Mouse (Mus musculus) hematopoietic multipotent progenitor cell, adult 10-12 weeks (in vitro differentiated cells): ENCODE data around the gene Olfr1462. TPM values are rescaled to one million over a fixed set of nuclear protein-coding genes. Genes with fewer than 3 reads are reported as not detected.

Source experiments
- polyA plus RNA-seq: library from polyadenylated mRNA; stranded (reverse); fragments of >175 nt; gene quantifications from 2 replicates; pipeline ENCODE4 v1.2.3, GENCODE M21; 2012; ENCODE audit warnings: low replicate concordance

The Olfr1462 gene
- not detected in 2 replicates for polyA plus RNA-seq

GRCm38 (mm10) chr19:13185434-13185833 is at the start of gene Olfr1462:
TSS of gene Olfr1462 (plus strand) at chr19:13185734.

GRCm38 (mm10) chr19:13149449-13149848 is 36.1 kb upstream of the Olfr1462 start, which contains the start of gene Olfr1459:
TSS of gene Olfr1459 (minus strand) at chr19:13149549.

GRCm38 (mm10) chr19:13162700-13163099 is 22.8 kb upstream of the Olfr1462 start, which contains the start of gene Olfr1461:
TSS of gene Olfr1461 (plus strand) at chr19:13163000.

GRCm38 (mm10) chr19:13231028-13231427 is 45.5 kb downstream of the Olfr1462 start, which contains the start of gene Olfr1463:
TSS of gene Olfr1463 (plus strand) at chr19:13231328.

Other genes with a start within 250 kb of the Olfr1462 start
- gene Olfr1450, start 235.5 kb upstream of the Olfr1462 start, polyA plus RNA-seq: not detected in 2 replicates
- gene Olfr1451, start 190.7 kb upstream of the Olfr1462 start, polyA plus RNA-seq: not detected in 2 replicates
- not detected in 2 replicates for gene Olfr1453, start 157.4 kb upstream of the Olfr1462 start, polyA plus RNA-seq
- not detected in 2 replicates for gene Olfr1454, start 125.1 kb upstream of the Olfr1462 start, polyA plus RNA-seq
- gene Olfr1457, start 87.8 kb upstream of the Olfr1462 start, polyA plus RNA-seq: not detected in 2 replicates
- gene Olfr1458, start 79.0 kb upstream of the Olfr1462 start, polyA plus RNA-seq: not detected in 2 replicates
- gene Olfr1459, start 36.2 kb upstream of the Olfr1462 start, polyA plus RNA-seq: not detected in 2 replicates
- not detected in 2 replicates for gene Olfr1461, start 22.7 kb upstream of the Olfr1462 start, polyA plus RNA-seq
- not detected in 2 replicates for gene Olfr1463, start 45.6 kb downstream of the Olfr1462 start, polyA plus RNA-seq
- gene Olfr1465, start 129.8 kb downstream of the Olfr1462 start, polyA plus RNA-seq: not detected in 2 replicates
- gene Olfr1466, start 153.1 kb downstream of the Olfr1462 start, polyA plus RNA-seq: not detected in 2 replicates
- not detected in 2 replicates for gene Olfr1467, start 176.5 kb downstream of the Olfr1462 start, polyA plus RNA-seq
- gene Olfr1469, start 222.1 kb downstream of the Olfr1462 start, polyA plus RNA-seq: not detected in 2 replicates